Mouse (Mus musculus) cerebellum, adult 2 months (tissue): ENCODE results near the gene Rubcn. TPM values are rescaled to one million over a fixed set of nuclear protein-coding genes. Genes with fewer than 3 reads are reported as not detected.
"Not testable (repeated sequence)": the region's sequence is repeated elsewhere in the genome, so short reads cannot be mapped to it uniquely, and the experiment has no call there.

ENCODE experiments used
- DNase-seq, 2 experiments: peaks; one replicate each; pipeline ENCODE4 v3.0.0; 2021
- H3K27ac ChIP-seq: fragments of 200-500 bp; 2 replicates; pipeline ENCODE4 v1.5.1; 2012; ENCODE audit warnings: low read length, control low read depth, inconsistent platforms; ENCODE audit not compliant: insufficient read depth
- H3K27me3 ChIP-seq: fragments of 200-500 bp; 2 replicates; pipeline ENCODE4 v1.6.1; 2012; ENCODE audit warnings: inconsistent platforms, mild to moderate bottlenecking, low read length, moderate library complexity; ENCODE audit not compliant: control insufficient read depth, insufficient read depth
- H3K4me1 ChIP-seq: fragments of 200-500 bp; 2 replicates; pipeline ENCODE4 v1.6.1; 2011; ENCODE audit warnings: low read length; ENCODE audit not compliant: control insufficient read depth, insufficient read depth
- H3K4me3 ChIP-seq: fragments of 200-500 bp; replicated peaks from 2 replicates; pipeline ENCODE3; 2011; ENCODE audit warnings: mild to moderate bottlenecking, low read depth, low read length, control low read depth; ENCODE audit not compliant: insufficient read depth
- CTCF ChIP-seq: fragments of 200-500 bp; IDR thresholded peaks from 2 replicates; pipeline ENCODE4 v1.5.1; 2011; ENCODE audit warnings: low read depth, mild to moderate bottlenecking, control low read depth, low read length, moderate library complexity, borderline replicate concordance; ENCODE audit not compliant: insufficient read depth
- POLR2A ChIP-seq: fragments of 200-500 bp; IDR thresholded peaks from 2 replicates; pipeline ENCODE4 v1.6.1; 2011; ENCODE audit warnings: low read length, control low read depth, borderline replicate concordance; ENCODE audit not compliant: insufficient read depth
- WGBS: fragments of 180-500 bp; shearing (Covaris S2); methylation state at CpG from one replicate; pipeline ENCODE4 v1.1.7; 2018; 5-methylcytosine and 5-hydroxymethylcytosine counted together
- polyA plus RNA-seq: library from polyadenylated mRNA; depleted of rRNA; stranded (reverse); fragments of >200 nt; gene quantifications from 2 replicates; pipeline ENCODE4 v1.2.3, GENCODE M21; 2012; rRNA removed

Rubcn gene
- polyA plus RNA-seq = 71.9 and 73.4 TPM in 2 replicates

- peaks cover 5% of the 10 kb centered on the region for H3K4me1 ChIP-seq
- no peaks in the 10 kb centered on the region for H3K27me3 ChIP-seq
- TF ChIP-seq POLR2A (peak; percentile 81), CTCF (peak; percentile 8; the same call in 1 of the 2 replicates)
- DNase-seq = peak; percentile 98
- under 1% methylated on average over 75 of the region's 83 CpGs for WGBS
- peak within 1 kb of the TSS; percentile 89 for H3K4me3 ChIP-seq
- peak within 1 kb of the TSS; percentile 65 for H3K27ac ChIP-seq
These were observed at the start of gene Rubcn, which contains the start of gene Fyttd1 for GRCm38 (mm10) chr16:32877343-32878156. Rubcn (minus strand) TSS chr16:32877766. Fyttd1 (plus strand) TSS chr16:32877500.

- Histone ChIP-seq H3K4me1 (peaks cover 3% of the 10 kb centered on the region; the same call in 1 of the 2 replicates), H3K4me3 (no peak overlapping the region), H3K27ac (no peak overlapping the region), H3K27me3 (no peaks in the 10 kb centered on the region)
- TF ChIP-seq POLR2A (no peak), CTCF (no peak)
- DNase-seq = no peak
- 94% methylated on average over 8 of the region's 8 CpGs for WGBS
These were observed 49.5 kb upstream of the Rubcn start for GRCm38 (mm10) chr16:32927044-32927443.

GRCm38 (mm10) chr16:32926629-32927028 is 49.1 kb upstream of the Rubcn start:
- H3K27ac ChIP-seq, H3K4me3 ChIP-seq, DNase-seq, H3K4me1 ChIP-seq, H3K27me3 ChIP-seq: not testable (repeated sequence)
- 81% methylated on average over 9 of the region's 9 CpGs for WGBS

- no peaks in the 10 kb centered on the region for H3K27me3 ChIP-seq
- WGBS = 50% methylated on average over 9 of the region's 9 CpGs
- peaks cover 5% of the 10 kb centered on the region; the same call in 1 of the 2 replicates for H3K4me1 ChIP-seq
- no peak for TF ChIP-seq POLR2A
- no peak for TF ChIP-seq CTCF
- DNase-seq = no peak
- H3K4me3 ChIP-seq = peak overlapping the region; percentile 98
- H3K27ac ChIP-seq = no peak overlapping the region
These were observed 37.9 kb upstream of the Rubcn start for GRCm38 (mm10) chr16:32915292-32916068.

- peak; percentile 94 to 97 for DNase-seq
- TF ChIP-seq POLR2A (peak; percentile 94), CTCF (no peak)
- Histone ChIP-seq H3K27me3 (no peaks in the 10 kb centered on the region), H3K4me3 (peak within 1 kb of the TSS; percentile 98), H3K27ac (peak within 1 kb of the TSS; percentile 85), H3K4me1 (peaks cover 5% of the 10 kb centered on the region; the same call in 1 of the 2 replicates)
- under 1% methylated on average over 73 of the region's 85 CpGs for WGBS
These were observed 36.6 kb upstream of the Rubcn start, which contains the start of gene Lrch3 for GRCm38 (mm10) chr16:32913937-32914881. Lrch3 (plus strand) TSS chr16:32914100.

- TF ChIP-seq CTCF (no peak), POLR2A (no peak)
- no peak overlapping the region for H3K27ac ChIP-seq
- H3K4me1 ChIP-seq = peaks cover 5% of the 10 kb centered on the region; the same call in 1 of the 2 replicates
- no peak overlapping the region for H3K4me3 ChIP-seq
- no peaks in the 10 kb centered on the region for H3K27me3 ChIP-seq
- no peak for DNase-seq
- WGBS = 67% methylated on average over 7 of the region's 7 CpGs
These were observed 35.6 kb upstream of the Rubcn start for GRCm38 (mm10) chr16:32913212-32913611.

GRCm38 (mm10) chr16:32906727-32907126 is 29.2 kb upstream of the Rubcn start:
- no peaks in the 10 kb centered on the region for H3K4me1 ChIP-seq
- DNase-seq = no peak
- 89% methylated on average over 8 of the region's 8 CpGs for WGBS
- H3K27me3 ChIP-seq = no peaks in the 10 kb centered on the region
- H3K27ac ChIP-seq = no peak overlapping the region
- no peak for TF ChIP-seq POLR2A
- TF ChIP-seq CTCF = no peak
- H3K4me3 ChIP-seq = no peak overlapping the region
